Mouse (Mus musculus): ENCODE measurements around the gene Ubr3. TPM values are rescaled to one million over a fixed set of nuclear protein-coding genes. Genes with fewer than 3 reads are reported as not detected.

Ubr3 gene
- polyA plus RNA-seq, 1 experiment: 8.0 TPM

GRCm38 (mm10) chr2:69999097-69999770 lies 102.2 kb downstream of the Ubr3 start:
- Histone ChIP-seq H3K4me3 (ENCODE audit: low read depth, low read length) (no peak overlapping the region), H3K27me3 (ENCODE audit: control insufficient read depth, insufficient read depth, low read length) (no peaks in the 10 kb centered on the region), H3K27ac (ENCODE audit: insufficient read depth, low read depth, low read length) (no peak overlapping the region), H3K4me1 (ENCODE audit: control insufficient read depth, insufficient read depth, insufficient read length, low read length) (0 out of 2 replicates have a peak, but pooled peaks cover 2% of the 10 kb centered on the region), H3K36me3 (ENCODE audit: control insufficient read depth, insufficient read depth, low read length) (peaks cover 27% of the 10 kb centered on the region)
- WGBS: 91% methylated on average over 7 of the region's 7 CpGs
- TF ChIP-seq CTCF (IDR thresholded peaks at IDR 0.05; ENCODE audit: extremely low read depth, insufficient read length, insufficient replicate concordance, low read depth, low read length) (no peak), POLR2A (IDR thresholded peaks at IDR 0.05; ENCODE audit: low read depth, low read length) (no peak)

GRCm38 (mm10) chr2:70000316-70000715 lies 103.3 kb downstream of the Ubr3 start:
- no peak for TF ChIP-seq CTCF (IDR thresholded peaks at IDR 0.05; ENCODE audit: extremely low read depth, insufficient read length, insufficient replicate concordance, low read depth, low read length)
- TF ChIP-seq POLR2A (IDR thresholded peaks at IDR 0.05; ENCODE audit: low read depth, low read length): no peak
- WGBS: 83% methylated on average over 6 of the region's 6 CpGs
- no peaks in the 10 kb centered on the region for H3K4me1 ChIP-seq (ENCODE audit: control insufficient read depth, insufficient read depth, insufficient read length, low read length)
- no peaks in the 10 kb centered on the region for H3K27me3 ChIP-seq (ENCODE audit: control insufficient read depth, insufficient read depth, low read length)
- H3K36me3 ChIP-seq (ENCODE audit: control insufficient read depth, insufficient read depth, low read length): peaks cover 28% of the 10 kb centered on the region
- no peak overlapping the region for H3K4me3 ChIP-seq (ENCODE audit: low read depth, low read length)
- no peak overlapping the region for H3K27ac ChIP-seq (ENCODE audit: insufficient read depth, low read depth, low read length)

DNA sequence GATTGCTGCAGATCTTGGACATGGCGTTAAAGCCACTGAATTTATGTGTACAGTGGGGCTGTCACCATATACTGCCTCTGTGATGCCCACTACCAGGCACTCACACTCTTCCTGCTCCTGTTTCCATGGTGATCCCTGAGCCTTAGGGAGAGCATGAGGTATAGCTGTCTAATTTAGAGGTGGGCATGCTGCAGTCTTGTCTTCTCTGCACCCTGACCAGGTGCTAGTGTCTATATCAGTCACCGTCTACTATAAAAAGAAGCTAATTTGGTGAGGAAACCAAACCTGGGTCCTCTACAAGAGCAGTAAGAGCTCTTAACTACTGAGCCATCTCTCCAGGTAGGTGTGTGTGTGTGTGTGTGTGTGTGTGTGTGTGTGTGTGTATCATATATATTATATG lies 109.4 kb downstream of the Ubr3 start:
- WGBS: 96% methylated on average over 2 of the region's 2 CpGs
- TF ChIP-seq POLR2A (IDR thresholded peaks at IDR 0.05; ENCODE audit: low read depth, low read length): no peak
- Histone ChIP-seq H3K36me3 (ENCODE audit: control insufficient read depth, insufficient read depth, low read length) (peaks cover 35% of the 10 kb centered on the region), H3K27me3 (ENCODE audit: control insufficient read depth, insufficient read depth, low read length) (no peaks in the 10 kb centered on the region), H3K27ac (ENCODE audit: insufficient read depth, low read depth, low read length) (no peak overlapping the region), H3K4me3 (ENCODE audit: low read depth, low read length) (no peak overlapping the region), H3K4me1 (ENCODE audit: control insufficient read depth, insufficient read depth, insufficient read length, low read length) (no peaks in the 10 kb centered on the region)

DNA sequence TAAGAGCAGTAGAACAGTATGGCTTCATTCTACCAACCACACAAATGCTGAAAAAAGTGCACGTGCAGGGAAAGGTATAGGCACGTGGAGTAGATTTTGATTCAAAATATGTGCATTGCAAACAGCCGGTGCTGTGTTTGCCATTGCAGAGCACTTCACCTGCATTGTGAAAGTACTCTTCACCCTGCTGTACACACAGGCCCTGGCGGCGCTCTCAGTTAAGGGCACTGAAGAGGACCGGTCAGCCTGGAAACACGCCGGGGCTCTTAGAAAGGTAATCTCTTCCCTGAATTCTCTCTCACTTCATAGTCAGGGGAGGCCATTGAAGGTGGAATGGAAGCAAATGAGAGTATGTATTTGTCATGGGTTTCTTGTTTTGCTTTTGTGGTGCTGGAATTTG lies 115.9 kb downstream of the Ubr3 start:
- Histone ChIP-seq H3K27me3 (ENCODE audit: control insufficient read depth, insufficient read depth, low read length) (no peaks in the 10 kb centered on the region), H3K27ac (ENCODE audit: insufficient read depth, low read depth, low read length) (no peak overlapping the region), H3K4me1 (ENCODE audit: control insufficient read depth, insufficient read depth, insufficient read length, low read length) (no peaks in the 10 kb centered on the region), H3K4me3 (ENCODE audit: low read depth, low read length) (no peak overlapping the region), H3K36me3 (ENCODE audit: control insufficient read depth, insufficient read depth, low read length) (peaks cover 36% of the 10 kb centered on the region)
- WGBS: 97% methylated on average over 8 of the region's 8 CpGs
- TF ChIP-seq CTCF (IDR thresholded peaks at IDR 0.05; ENCODE audit: extremely low read depth, insufficient read length, insufficient replicate concordance, low read depth, low read length) (no peak), POLR2A (IDR thresholded peaks at IDR 0.05; ENCODE audit: low read depth, low read length) (no peak)

DNA sequence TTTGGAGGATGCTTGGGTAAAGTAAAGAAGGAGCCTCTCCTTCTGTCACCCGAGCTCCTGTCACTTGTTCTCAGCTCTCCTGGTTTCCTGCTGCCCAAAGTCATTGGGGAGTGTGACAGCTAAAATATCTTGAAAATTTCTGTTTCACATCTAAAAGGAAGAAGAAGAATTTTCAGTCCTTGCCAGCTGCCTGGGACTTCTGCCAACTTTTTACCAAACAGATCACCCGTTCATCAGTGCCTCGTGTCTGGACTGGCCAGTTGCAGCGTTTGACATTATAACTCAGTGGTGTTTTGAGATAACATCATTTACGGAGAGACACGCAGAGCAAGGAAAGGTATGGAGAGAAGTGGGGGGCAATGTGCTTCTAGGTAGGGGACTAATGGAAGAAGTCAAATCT lies 121.2 kb downstream of the Ubr3 start:
- TF ChIP-seq POLR2A (IDR thresholded peaks at IDR 0.05; ENCODE audit: low read depth, low read length): no peak
- no peak for TF ChIP-seq CTCF (IDR thresholded peaks at IDR 0.05; ENCODE audit: extremely low read depth, insufficient read length, insufficient replicate concordance, low read depth, low read length)
- no peaks in the 10 kb centered on the region for H3K4me1 ChIP-seq (ENCODE audit: control insufficient read depth, insufficient read depth, insufficient read length, low read length)
- no peaks in the 10 kb centered on the region for H3K27me3 ChIP-seq (ENCODE audit: control insufficient read depth, insufficient read depth, low read length)
- peaks cover 45% of the 10 kb centered on the region for H3K36me3 ChIP-seq (ENCODE audit: control insufficient read depth, insufficient read depth, low read length)
- WGBS: 26% methylated on average over 6 of the region's 6 CpGs
- no peak overlapping the region for H3K27ac ChIP-seq (ENCODE audit: insufficient read depth, low read depth, low read length)
- no peak overlapping the region for H3K4me3 ChIP-seq (ENCODE audit: low read depth, low read length)

DNA sequence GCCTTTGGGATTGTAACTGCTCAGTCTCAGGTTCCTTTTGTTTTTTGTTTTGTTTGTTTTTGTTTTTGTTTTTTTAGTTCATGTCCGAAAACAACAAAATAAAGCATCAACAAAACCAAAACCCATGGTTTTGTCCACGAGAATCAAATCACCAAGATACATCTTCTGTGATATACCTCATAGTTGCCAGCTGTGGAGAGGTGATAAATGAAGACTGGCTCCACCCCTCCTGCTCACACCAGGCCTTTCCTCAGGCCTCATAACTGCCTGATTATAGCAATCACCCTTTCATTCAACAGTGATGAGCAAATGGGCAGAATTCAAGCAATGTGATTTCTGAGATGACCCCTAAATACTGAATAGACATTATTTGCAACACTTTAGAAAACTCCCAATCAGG lies 127.4 kb downstream of the Ubr3 start:
- TF ChIP-seq POLR2A (IDR thresholded peaks at IDR 0.05; ENCODE audit: low read depth, low read length) (no peak), CTCF (IDR thresholded peaks at IDR 0.05; ENCODE audit: extremely low read depth, insufficient read length, insufficient replicate concordance, low read depth, low read length) (no peak)
- peaks cover 20% of the 10 kb centered on the region for H3K36me3 ChIP-seq (ENCODE audit: control insufficient read depth, insufficient read depth, low read length)
- no peaks in the 10 kb centered on the region for H3K4me1 ChIP-seq (ENCODE audit: control insufficient read depth, insufficient read depth, insufficient read length, low read length)
- H3K4me3 ChIP-seq (ENCODE audit: low read depth, low read length): no peak overlapping the region
- 89% methylated on average over 2 of the region's 2 CpGs for WGBS
- no peak overlapping the region for H3K27ac ChIP-seq (ENCODE audit: insufficient read depth, low read depth, low read length)
- H3K27me3 ChIP-seq (ENCODE audit: control insufficient read depth, insufficient read depth, low read length): no peaks in the 10 kb centered on the region

DNA sequence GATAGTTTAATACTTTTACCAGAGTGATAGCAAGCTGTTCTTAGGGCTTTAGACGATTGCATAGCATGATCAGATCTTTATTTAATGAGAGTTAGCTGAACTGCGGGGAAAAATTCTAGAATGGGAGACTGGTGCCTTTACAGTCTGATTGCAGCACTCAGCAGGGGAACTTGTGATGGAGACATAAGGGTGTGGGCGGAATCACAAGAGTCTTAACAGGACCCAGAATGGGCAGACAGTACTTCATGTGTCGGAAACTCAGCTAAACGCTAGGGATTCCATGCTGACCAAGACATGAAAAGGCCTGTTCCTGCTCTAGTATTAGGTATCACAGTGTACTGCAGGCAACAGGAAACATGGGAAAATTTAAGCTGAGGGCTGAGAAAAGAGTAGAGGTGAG lies 128.7 kb downstream of the Ubr3 start:
- TF ChIP-seq CTCF (IDR thresholded peaks at IDR 0.05; ENCODE audit: extremely low read depth, insufficient read length, insufficient replicate concordance, low read depth, low read length): no peak
- TF ChIP-seq POLR2A (IDR thresholded peaks at IDR 0.05; ENCODE audit: low read depth, low read length): no peak
- WGBS: 91% methylated on average over 5 of the region's 5 CpGs
- H3K36me3 ChIP-seq (ENCODE audit: control insufficient read depth, insufficient read depth, low read length): peaks cover 16% of the 10 kb centered on the region
- H3K27me3 ChIP-seq (ENCODE audit: control insufficient read depth, insufficient read depth, low read length): no peaks in the 10 kb centered on the region
- no peak overlapping the region for H3K27ac ChIP-seq (ENCODE audit: insufficient read depth, low read depth, low read length)
- H3K4me3 ChIP-seq (ENCODE audit: low read depth, low read length): no peak overlapping the region
- no peaks in the 10 kb centered on the region for H3K4me1 ChIP-seq (ENCODE audit: control insufficient read depth, insufficient read depth, insufficient read length, low read length)

Data from small intestine, adult 2 months (tissue).